Mouse (Mus musculus) natural killer cell, adult 2 months (primary cell): ENCODE data around the gene Rad50.
A peak's percentile ranks its signal among the peaks of the same experiment; 100 is the strongest.

Experiments used
- DNase-seq, 2 experiments: peaks; one replicate each; pipeline ENCODE4 v3.0.0; 2022; ENCODE audit warnings: low spot score in 2 of 2

Gene Rad50

GRCm38 (mm10) chr11:53706934-53707717 lies at the start of gene Rad50:
TSS of gene Rad50 (minus strand) at chr11:53707319.
- peak; percentile 82 to 87 for DNase-seq

- DNase-seq: no peak
These were observed 48.0 kb upstream of the Rad50 start for GRCm38 (mm10) chr11:53755011-53755595.

- no peak for DNase-seq
These were observed 42.7 kb upstream of the Rad50 start for GRCm38 (mm10) chr11:53749716-53750352.

- no peak for DNase-seq
These were observed 42.2 kb upstream of the Rad50 start for GRCm38 (mm10) chr11:53749306-53749705.

- no peak for DNase-seq
These were observed 41.5 kb upstream of the Rad50 start for GRCm38 (mm10) chr11:53748614-53749013.

- no peak for DNase-seq
These were observed 40.9 kb upstream of the Rad50 start for GRCm38 (mm10) chr11:53747985-53748384.

- DNase-seq: no peak
These were observed 38.1 kb upstream of the Rad50 start for GRCm38 (mm10) chr11:53745260-53745659.

- DNase-seq: no peak
These were observed 35.2 kb upstream of the Rad50 start for GRCm38 (mm10) chr11:53742353-53742752.

GRCm38 (mm10) chr11:53737573-53737946 lies 30.4 kb upstream of the Rad50 start:
- DNase-seq: peak; percentile 50 to 66

- DNase-seq: peak; percentile 58 to 76
These were observed 29.9 kb upstream of the Rad50 start for GRCm38 (mm10) chr11:53736771-53737572.

GRCm38 (mm10) chr11:53735682-53736245 lies 28.6 kb upstream of the Rad50 start:
- DNase-seq: peak; percentile 61 to 69

GRCm38 (mm10) chr11:53734970-53735681 lies 28.0 kb upstream of the Rad50 start:
- no peak for DNase-seq

GRCm38 (mm10) chr11:53734431-53734830 lies 27.3 kb upstream of the Rad50 start:
- DNase-seq: no peak

- no peak for DNase-seq
These were observed 26.7 kb upstream of the Rad50 start for GRCm38 (mm10) chr11:53733824-53734223.

GRCm38 (mm10) chr11:53732244-53732643 lies 25.1 kb upstream of the Rad50 start:
- DNase-seq: no peak

- no peak for DNase-seq
These were observed 24.3 kb upstream of the Rad50 start for GRCm38 (mm10) chr11:53731457-53731856.

- DNase-seq: no peak
These were observed 13.6 kb upstream of the Rad50 start, which contains the start of gene Il5 for GRCm38 (mm10) chr11:53720715-53721114. TSS of gene Il5 (plus strand) at chr11:53720794.

GRCm38 (mm10) chr11:53719701-53720100 lies 12.6 kb upstream of the Rad50 start:
- DNase-seq: no peak

- DNase-seq: no peak
These were observed 545 bp upstream of the Rad50 start for GRCm38 (mm10) chr11:53707718-53708009.

- no peak for DNase-seq
These were observed 734 bp downstream of the Rad50 start for GRCm38 (mm10) chr11:53706236-53706933.

GRCm38 (mm10) chr11:53699351-53699750 lies 7.8 kb downstream of the Rad50 start:
- no peak for DNase-seq
